Mouse (Mus musculus): ENCODE results near the gene Gm21773. TPM values are rescaled to one million over a fixed set of nuclear protein-coding genes. Genes with fewer than 3 reads are reported as not detected.

Gm21773 gene
- total RNA-seq (2023): not detected

GRCm38 (mm10) chrY:25309260-25309659 is at the start of gene Gm21773:
TSS of gene Gm21773 (minus strand) at chrY:25309360.

Measured in neutrophil, adult 59 days (primary cell).